Mouse (Mus musculus) intestine, embryonic 14.5 days (tissue): Measurements from ENCODE around the gene Zfp708. TPM values are rescaled to one million over a fixed set of nuclear protein-coding genes. Genes with fewer than 3 reads are reported as not detected.

Experiments used
- ATAC-seq: fragments of 200-750 bp; cut with Nextera tagmentation; replicated peaks from 2 replicates; pipeline ENCODE4 v1.8.0; 2017; ENCODE audit warnings: low read depth, moderate number of reproducible peaks, moderate TSS enrichment, moderate library complexity; ENCODE audit not compliant: low FRiP score, low TSS enrichment
- DNase-seq: peaks from one replicate; pipeline ENCODE4 v3.0.0-alpha.2; 2018; ENCODE audit warnings: low spot score
- H3K27ac ChIP-seq: fragments of 300-500 bp; sonication (generic); 2 replicates; pipeline ENCODE4 v1.5.1; 2014; ENCODE audit warnings: low read depth, mild to moderate bottlenecking, control low read depth
- H3K27me3 ChIP-seq: fragments of 300-500 bp; sonication (generic); replicated peaks from 2 replicates; pipeline ENCODE4 v1.6.1; 2014; ENCODE audit warnings: low read length, control low read depth; ENCODE audit not compliant: control insufficient read depth, insufficient read depth
- H3K36me3 ChIP-seq: fragments of 300-500 bp; sonication (generic); 2 replicates; pipeline ENCODE4 v1.6.1; 2014; ENCODE audit warnings: low read length, control low read depth; ENCODE audit not compliant: control insufficient read depth, insufficient read depth
- H3K4me1 ChIP-seq: fragments of 300-500 bp; sonication (generic); replicated peaks from 2 replicates; pipeline ENCODE4 v1.6.1; 2014; ENCODE audit warnings: low read length, control low read depth, mixed read lengths; ENCODE audit not compliant: control insufficient read depth, insufficient read depth
- H3K4me2 ChIP-seq: fragments of 300-500 bp; sonication (generic); 2 replicates; pipeline ENCODE4 v1.6.1; 2014; ENCODE audit warnings: low read length
- H3K4me3 ChIP-seq: fragments of 300-500 bp; sonication (generic); 2 replicates; pipeline ENCODE4 v1.5.1; 2014; ENCODE audit warnings: low read depth, low read length, control low read depth, mixed read lengths
- H3K9ac ChIP-seq: fragments of 300-500 bp; sonication (generic); 2 replicates; pipeline ENCODE4 v1.6.1; 2014; ENCODE audit warnings: mild to moderate bottlenecking, low read length
- H3K9me3 ChIP-seq: fragments of 300-500 bp; sonication (generic); 2 replicates; pipeline ENCODE4 v1.6.1; 2016; ENCODE audit warnings: low read length, control low read depth; ENCODE audit not compliant: control insufficient read depth
- WGBS: fragments of 180-500 bp; shearing (Covaris S2); extraction: QIAGEN DNeasy Blood & Tissue Kit; methylation state at CpG from one replicate; pipeline ENCODE4 v1.1.7; 2014; 5-methylcytosine and 5-hydroxymethylcytosine counted together
- polyA plus RNA-seq: library from polyadenylated mRNA; unstranded; fragments of >200 nt; fragmentation: Nextera tagmentation; extraction: Ambion mirVana; gene quantifications from 2 replicates; pipeline ENCODE4 v1.2.1, GENCODE M21; 2014

Zfp708 gene
- polyA plus RNA-seq, 1 experiment from 2014 or later, result 4.2 TPM

DNA sequence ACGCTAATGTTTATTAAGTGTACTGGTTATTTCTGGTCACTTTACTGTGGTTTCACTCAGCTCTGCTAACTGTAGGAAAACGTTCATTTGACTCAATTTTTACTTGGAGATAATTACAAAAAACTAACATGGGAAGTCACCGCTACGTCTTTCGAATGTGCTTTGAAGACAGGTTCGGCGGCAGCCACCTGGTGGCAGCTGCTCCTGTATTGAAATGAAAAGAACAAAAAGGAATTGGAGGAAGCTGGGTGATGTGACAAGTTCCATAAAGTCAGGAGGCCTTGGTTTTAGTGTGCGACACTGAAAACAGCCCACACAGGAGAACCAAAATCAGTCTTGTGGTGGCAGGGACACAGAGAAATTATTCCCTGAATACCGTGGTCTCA is 11.0 kb upstream of the Zfp708 start:
- DNase-seq (peak; percentile 68), ATAC-seq (peak; percentile 75; the same call in 1 of the 2 replicates)
- WGBS, result 6% methylated on average over 9 of the region's 9 CpGs
- H3K9me3 ChIP-seq, result 0 out of 2 replicates have a peak, but pooled peaks cover 5% of the 10 kb centered on the region
- no peak overlapping the region for H3K27ac ChIP-seq
- peak overlapping the region; percentile 53 for H3K4me3 ChIP-seq
- H3K27me3 ChIP-seq, result no peaks in the 10 kb centered on the region
- H3K4me2 ChIP-seq, result peak overlapping the region; percentile 53
- peak overlapping the region; percentile 13; the same call in 1 of the 2 replicates for H3K9ac ChIP-seq
- H3K4me1 ChIP-seq, result peaks cover 5% of the 10 kb centered on the region; the same call in 1 of the 2 replicates
- 0 out of 2 replicates have a peak, but pooled peaks cover 9% of the 10 kb centered on the region for H3K36me3 ChIP-seq

DNA sequence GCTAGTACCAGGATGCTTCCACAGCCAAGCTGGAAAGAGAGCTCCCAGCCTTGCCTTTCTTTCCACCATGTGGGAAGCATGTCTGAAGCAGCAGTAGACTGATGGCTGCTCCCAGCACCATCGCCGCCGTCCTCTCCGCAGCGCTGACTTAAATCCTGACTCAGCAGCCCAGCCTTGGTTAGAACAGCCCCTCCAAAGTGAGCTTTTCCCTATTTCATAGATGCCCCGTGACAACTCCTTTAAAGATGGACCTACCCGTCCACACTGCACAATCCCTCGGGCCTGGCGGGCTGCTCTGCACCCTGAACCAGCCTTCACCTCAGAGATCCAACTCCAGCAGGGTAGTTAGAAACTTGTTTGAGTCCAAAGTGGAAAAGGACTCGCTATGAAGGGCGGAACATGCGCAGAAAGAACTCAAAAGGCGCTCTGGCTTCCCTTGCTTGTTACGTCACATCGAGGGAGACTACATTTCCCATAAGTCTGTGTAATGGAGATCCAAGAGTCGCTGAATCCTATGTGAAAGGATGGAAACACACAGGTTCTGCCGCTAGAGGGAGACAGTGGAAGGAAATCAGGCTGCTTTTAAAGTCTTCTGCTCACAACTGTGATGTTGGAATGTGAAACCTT is 10.5 kb upstream of the Zfp708 start, which contains the start of gene Gm28557:
TSS of gene Gm28557 (minus strand) at position 411 of the 627 bp plus-strand sequence.
- Histone ChIP-seq H3K36me3 (0 out of 2 replicates have a peak, but pooled peaks cover 9% of the 10 kb centered on the region), H3K9ac (peak within 1 kb of the TSS; percentile 55), H3K27me3 (no peaks in the 10 kb centered on the region), H3K27ac (peak within 1 kb of the TSS; percentile 82), H3K4me2 (peak within 1 kb of the TSS; percentile 55), H3K9me3 (0 out of 2 replicates have a peak, but pooled peaks cover 5% of the 10 kb centered on the region), H3K4me1 (peaks cover 5% of the 10 kb centered on the region; the same call in 1 of the 2 replicates), H3K4me3 (peak within 1 kb of the TSS; percentile 53)
- WGBS, result 0% methylated on average over 17 of the region's 17 CpGs
- ATAC-seq, result peak; percentile 95
- peak; percentile 88 for DNase-seq

DNA sequence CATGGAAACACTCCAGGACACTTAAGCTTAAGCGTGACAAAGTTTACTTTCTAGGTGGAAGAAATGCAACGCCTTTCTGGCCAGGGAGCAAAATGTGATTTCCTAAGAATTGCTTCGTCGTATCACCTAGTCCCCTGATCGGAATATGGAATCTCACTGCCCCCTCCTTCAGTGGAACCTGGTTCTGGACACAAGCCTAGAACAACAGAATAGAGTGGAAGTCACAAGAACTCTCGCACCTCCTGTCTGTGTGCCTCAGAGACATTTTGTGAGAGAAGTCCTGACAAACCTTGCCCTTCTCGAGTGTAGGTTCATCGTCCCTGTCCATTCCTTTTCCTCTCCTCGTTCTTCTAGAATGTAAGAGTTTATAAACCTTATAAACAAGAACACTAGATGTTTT is 9.9 kb upstream of the Zfp708 start:
- peak overlapping the region; percentile 55 for H3K9ac ChIP-seq
- H3K9me3 ChIP-seq, result 0 out of 2 replicates have a peak, but pooled peaks cover 5% of the 10 kb centered on the region
- peaks cover 5% of the 10 kb centered on the region; the same call in 1 of the 2 replicates for H3K4me1 ChIP-seq
- 50% methylated on average over 9 of the region's 9 CpGs for WGBS
- peak overlapping the region; percentile 82 for H3K27ac ChIP-seq
- no peaks in the 10 kb centered on the region for H3K27me3 ChIP-seq
- DNase-seq (no peak), ATAC-seq (no peak)
- peak overlapping the region; percentile 53 for H3K4me3 ChIP-seq
- H3K4me2 ChIP-seq, result peak overlapping the region; percentile 55
- 0 out of 2 replicates have a peak, but pooled peaks cover 9% of the 10 kb centered on the region for H3K36me3 ChIP-seq

GRCm38 (mm10) chr13:67090154-67090553 is 7.6 kb downstream of the Zfp708 start:
- Histone ChIP-seq H3K27ac (no peak overlapping the region), H3K9me3 (no peaks in the 10 kb centered on the region), H3K9ac (no peak overlapping the region), H3K27me3 (no peaks in the 10 kb centered on the region), H3K4me3 (no peak overlapping the region), H3K36me3 (0 out of 2 replicates have a peak, but pooled peaks cover 5% of the 10 kb centered on the region), H3K4me1 (no peaks in the 10 kb centered on the region), H3K4me2 (no peak overlapping the region)
- no peak for ATAC-seq
- 76% methylated on average over 1 of the region's 1 CpGs for WGBS
- DNase-seq, result no peak

- peak overlapping the region; percentile 59 for H3K4me2 ChIP-seq
- DNase-seq, result no peak
- H3K9me3 ChIP-seq, result no peaks in the 10 kb centered on the region
- peak overlapping the region; percentile 65; the same call in 1 of the 2 replicates for H3K9ac ChIP-seq
- no peak for ATAC-seq
- H3K4me1 ChIP-seq, result no peaks in the 10 kb centered on the region; the same call in 1 of the 2 replicates
- 88% methylated on average over 1 of the region's 1 CpGs for WGBS
- peak overlapping the region; percentile 67 for H3K4me3 ChIP-seq
- H3K27me3 ChIP-seq, result no peaks in the 10 kb centered on the region
- H3K27ac ChIP-seq, result peak overlapping the region; percentile 89; the same call in 1 of the 2 replicates
- H3K36me3 ChIP-seq, result peaks cover 6% of the 10 kb centered on the region; the same call in 1 of the 2 replicates
These were observed 15.8 kb downstream of the Zfp708 start for GRCm38 (mm10) chr13:67081946-67082345.

DNA sequence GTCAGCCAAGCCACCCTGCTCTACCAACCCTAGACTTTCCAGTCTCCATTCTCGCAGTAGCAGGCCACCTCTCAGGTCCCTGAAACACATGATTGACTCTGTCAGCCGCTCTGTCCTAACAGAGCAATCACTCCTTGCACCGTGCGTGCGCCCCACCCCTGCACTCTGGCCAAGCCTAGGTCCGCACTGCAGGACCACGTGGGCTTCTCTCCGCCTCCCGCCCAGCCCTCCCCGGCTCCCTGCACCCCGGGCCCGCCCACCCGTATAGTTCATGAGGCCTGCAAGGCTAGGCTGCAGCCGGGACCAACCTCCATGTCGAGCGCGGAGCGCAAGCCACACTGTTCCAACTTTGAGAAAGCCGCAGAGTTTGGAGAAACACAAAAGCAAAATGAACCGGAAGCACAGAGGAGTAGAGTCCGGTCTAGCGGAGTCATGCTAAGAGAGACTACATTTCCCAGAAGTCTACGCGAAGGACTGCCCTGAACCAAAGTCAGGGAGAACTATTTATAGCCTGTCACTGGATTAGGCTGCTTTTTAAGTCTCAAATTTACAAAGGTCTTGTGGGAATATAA is 16.5 kb downstream of the Zfp708 start:
- peaks cover 6% of the 10 kb centered on the region; the same call in 1 of the 2 replicates for H3K36me3 ChIP-seq
- peak overlapping the region; percentile 89 for H3K27ac ChIP-seq

DNA sequence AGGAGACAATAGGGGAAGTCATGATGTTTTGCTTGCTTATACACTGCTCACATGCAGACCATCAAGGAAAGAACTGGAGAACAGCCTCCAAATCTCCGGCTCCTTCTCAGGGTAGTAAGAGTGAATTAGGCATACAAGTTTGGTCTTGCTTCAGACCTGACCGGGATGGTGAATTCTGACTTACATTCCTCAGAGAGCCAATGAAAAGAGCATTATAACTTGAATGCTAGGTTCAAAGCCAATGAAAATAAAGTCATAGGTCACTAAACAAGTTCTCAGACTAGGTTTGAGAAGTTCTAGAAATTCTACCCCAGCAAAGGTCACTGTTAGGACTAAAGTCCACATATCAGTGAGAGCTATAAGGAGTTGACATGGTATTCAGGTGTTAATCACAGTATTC is 20.5 kb downstream of the Zfp708 start:
- no peak overlapping the region for H3K4me3 ChIP-seq
- WGBS, result 100% methylated on average over 2 of the region's 2 CpGs
- peaks cover 8% of the 10 kb centered on the region; the same call in 1 of the 2 replicates for H3K9me3 ChIP-seq
- no peak for DNase-seq
- H3K4me2 ChIP-seq, result no peak overlapping the region
- H3K9ac ChIP-seq, result no peak overlapping the region
- peaks cover 26% of the 10 kb centered on the region for H3K36me3 ChIP-seq
- H3K27ac ChIP-seq, result no peak overlapping the region
- no peaks in the 10 kb centered on the region; the same call in 1 of the 2 replicates for H3K4me1 ChIP-seq
- ATAC-seq, result no peak
- H3K27me3 ChIP-seq, result no peaks in the 10 kb centered on the region

More for the DNA sequence above, 16.5 kb downstream of the Zfp708 start:
- H3K4me3 ChIP-seq, result peak overlapping the region; percentile 67
- H3K9ac ChIP-seq, result peak overlapping the region; percentile 65
- ATAC-seq (peak; percentile 99), DNase-seq (peak; percentile 87)
- no peaks in the 10 kb centered on the region for H3K27me3 ChIP-seq
- no peaks in the 10 kb centered on the region; the same call in 1 of the 2 replicates for H3K4me1 ChIP-seq
- H3K4me2 ChIP-seq, result peak overlapping the region; percentile 59
- under 1% methylated on average over 24 of the region's 24 CpGs for WGBS
- no peaks in the 10 kb centered on the region for H3K9me3 ChIP-seq

GRCm38 (mm10) chr13:67072786-67073185 is 25.0 kb downstream of the Zfp708 start:
- H3K9me3 ChIP-seq, result peaks cover 26% of the 10 kb centered on the region
- no peak overlapping the region for H3K4me2 ChIP-seq
- H3K4me1 ChIP-seq, result no peaks in the 10 kb centered on the region
- no peak overlapping the region for H3K4me3 ChIP-seq
- DNase-seq (no peak), ATAC-seq (no peak)
- no peak overlapping the region for H3K9ac ChIP-seq
- H3K36me3 ChIP-seq, result peaks cover 43% of the 10 kb centered on the region
- no peaks in the 10 kb centered on the region for H3K27me3 ChIP-seq
- H3K27ac ChIP-seq, result no peak overlapping the region
- WGBS, result 90% methylated on average over 2 of the region's 2 CpGs
